Mouse (Mus musculus) left cerebral cortex, postnatal 10 days (tissue): ENCODE results near the gene Actb. TPM values are rescaled to one million over a fixed set of nuclear protein-coding genes. Genes with fewer than 3 reads are reported as not detected.

ENCODE experiments used
- DNase-seq, 2 experiments: peaks; one replicate each; pipeline ENCODE4 v3.0.0; 2021 to 2022; ENCODE audit warnings: low spot score in 2 of 2, mixed read lengths in 1 of 2; ENCODE audit errors: extremely low spot score in 1 of 2
- intact Hi-C: fragments of 180-260 bp; cut with DNase I; formaldehyde crosslinking; loops from one replicate; pipeline ENCODE4 v1.15.1; 2025
- total RNA-seq, 2 experiments: library from RNA; stranded (reverse); gene quantifications; 2 replicates each; pipeline ENCODE4 v1.2.3; 2021

Actb gene
- total RNA-seq, 2 experiments from 2014 or later = 3,611 to 3,673 TPM

DNA sequence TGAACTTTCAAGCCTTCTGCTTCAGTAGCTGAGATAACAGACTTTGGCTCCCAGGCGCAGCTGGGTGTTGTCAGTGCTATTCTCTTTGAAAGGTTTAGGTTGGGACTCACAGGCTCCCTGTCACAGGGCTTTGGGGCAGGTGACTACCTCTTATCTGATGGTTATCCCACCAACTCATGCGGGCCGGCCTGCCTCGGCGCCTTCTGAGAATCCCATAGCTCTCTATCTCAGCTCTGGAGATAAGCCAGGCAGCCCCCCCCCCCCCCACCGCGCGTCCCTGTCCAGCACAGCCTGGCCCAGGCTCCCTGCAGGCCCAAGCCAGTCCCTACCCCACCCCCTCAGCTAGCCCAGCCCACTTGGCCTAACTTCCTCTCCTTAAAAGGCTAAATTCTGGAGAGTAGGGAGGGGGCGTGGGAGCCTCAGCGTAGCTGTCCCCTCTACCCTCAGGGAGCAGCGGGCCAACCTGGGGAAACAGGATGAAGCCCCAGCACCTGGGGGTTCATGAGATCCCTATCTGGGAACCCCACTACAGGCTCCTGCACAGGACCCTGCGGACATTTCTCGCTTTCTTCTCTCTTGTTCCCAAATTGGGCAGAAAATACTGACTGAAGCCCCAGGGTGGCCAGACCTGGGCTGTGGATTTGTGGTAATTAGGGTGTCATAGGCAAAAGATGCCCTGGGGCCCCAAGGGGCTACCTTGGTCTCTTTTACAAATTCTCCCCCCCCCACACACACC, 19.8 kb upstream of the Actb start:
- intact Hi-C loops = no loop called here
- peak in 1 of 2 experiments; percentile 88 for DNase-seq

DNA sequence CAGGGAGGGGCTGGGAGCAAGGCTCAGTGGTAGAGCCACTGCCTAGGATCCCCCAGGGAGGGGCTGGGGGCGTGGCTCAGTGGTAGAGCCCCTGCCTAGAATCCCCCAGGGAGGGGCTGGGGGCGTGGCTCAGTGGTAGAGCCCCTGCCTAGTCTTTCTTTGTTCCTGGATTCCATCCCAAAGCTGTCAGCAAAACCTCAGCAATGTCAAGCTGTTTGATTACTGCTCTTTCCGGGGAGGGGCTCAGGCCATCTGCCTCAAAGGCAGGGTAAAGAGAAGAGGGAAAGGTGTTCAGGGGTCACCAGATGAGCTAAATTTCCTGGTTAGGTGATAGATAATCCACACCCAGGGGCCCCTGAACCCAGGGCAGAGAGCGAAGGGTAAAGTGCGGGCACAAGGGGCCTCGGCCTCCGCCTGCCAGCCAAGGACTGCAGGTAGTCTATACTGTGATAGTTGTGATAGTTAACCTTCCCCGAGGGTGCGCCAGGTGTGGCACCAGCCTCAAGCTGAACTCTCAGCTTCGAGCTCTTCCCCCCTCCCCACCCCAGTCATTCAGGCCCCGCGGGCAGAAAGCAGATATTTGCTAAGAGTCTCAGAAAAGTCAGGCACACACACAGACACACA, 17.9 kb upstream of the Actb start:
- no peak for DNase-seq
- intact Hi-C loops = no loop called here

- DNase-seq = no peak
- intact Hi-C loops = no loop called here
These were observed 17.2 kb upstream of the Actb start for GRCm38 (mm10) chr5:142923781-142924180.

GRCm38 (mm10) chr5:142922251-142922650, 15.7 kb upstream of the Actb start:
- DNase-seq = no peak
- intact Hi-C loops = no loop called here

DNA sequence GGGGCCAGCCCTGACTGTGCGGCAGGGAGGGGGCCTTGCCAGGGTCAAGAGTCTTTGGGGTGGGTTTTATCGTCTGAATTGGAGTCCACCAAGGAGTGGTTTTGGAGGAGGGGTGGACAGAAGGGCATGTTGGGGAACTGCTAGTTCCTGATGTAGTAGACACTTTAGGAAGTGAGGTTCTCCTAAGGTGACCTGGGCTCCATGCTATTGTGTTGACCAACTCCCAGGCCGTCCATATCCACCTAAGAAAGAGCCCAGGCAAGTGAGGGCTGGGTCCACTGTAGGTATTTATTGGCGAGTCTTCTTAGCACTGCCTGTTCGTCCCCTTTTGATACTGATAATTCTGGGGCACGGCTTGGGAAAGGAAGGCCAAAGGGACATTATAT, 14.5 kb upstream of the Actb start:
- DNase-seq = no peak
- intact Hi-C loops = no loop called here

- DNase-seq = peak in 1 of 2 experiments; percentile 82
- intact Hi-C loops = no loop called here
These were observed 13.9 kb upstream of the Actb start for GRCm38 (mm10) chr5:142920311-142921073.

GRCm38 (mm10) chr5:142917402-142917801, 10.8 kb upstream of the Actb start:
- intact Hi-C loops = no loop called here
- DNase-seq = no peak

- intact Hi-C loops = no loop called here
- DNase-seq = no peak
These were observed 10.0 kb upstream of the Actb start for GRCm38 (mm10) chr5:142916593-142916992.

GRCm38 (mm10) chr5:142915231-142915630, 8.7 kb upstream of the Actb start:
- DNase-seq = no peak
- intact Hi-C loops = no loop called here

GRCm38 (mm10) chr5:142912739-142913138, 6.2 kb upstream of the Actb start:
- peak in 1 of 2 experiments; percentile 11 for DNase-seq
- intact Hi-C loops = no loop called here

DNA sequence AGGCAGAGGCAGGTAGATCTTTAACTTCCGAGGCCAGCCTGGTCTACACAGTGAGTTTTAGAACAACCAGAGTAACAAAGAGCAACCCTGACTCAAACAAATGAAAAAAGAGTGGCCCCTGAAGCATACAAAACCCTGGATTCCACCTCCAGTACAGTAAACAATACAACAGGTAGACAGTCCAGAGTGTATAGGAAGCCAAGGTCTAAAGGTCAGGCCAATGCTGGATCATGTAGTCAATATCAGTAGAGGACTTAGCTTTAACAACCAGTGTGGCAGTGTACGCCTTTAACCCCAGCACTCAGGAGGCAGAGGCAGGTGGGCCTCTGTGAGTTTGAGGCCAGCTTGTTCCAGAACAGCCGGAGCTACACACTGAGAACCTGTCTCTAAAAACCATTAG, 5.8 kb upstream of the Actb start:
- intact Hi-C loops = no loop called here
- DNase-seq = no peak

GRCm38 (mm10) chr5:142911629-142912028, 5.1 kb upstream of the Actb start:
- peak in 1 of 2 experiments; percentile 13 for DNase-seq
- intact Hi-C loops = no loop called here

GRCm38 (mm10) chr5:142909576-142910278, 3.2 kb upstream of the Actb start:
- DNase-seq = peak; percentile 42 to 64
- intact Hi-C loops = loop anchor here (5.0 kb wide), 2 partner anchors 53 to 92 kb away; partner anchors contain the start of genes Fscn1 and Tnrc18

GRCm38 (mm10) chr5:142908941-142909575, 2.5 kb upstream of the Actb start:
- peak; percentile 29 to 59 for DNase-seq
- intact Hi-C loops = loop anchor here (5.0 kb wide), 2 partner anchors 53 to 92 kb away; partner anchors contain the start of genes Fscn1 and Tnrc18

GRCm38 (mm10) chr5:142907803-142908559, 1.4 kb upstream of the Actb start:
- intact Hi-C loops = loop anchor here (5.0 kb wide), 2 partner anchors 54 to 91 kb away; partner anchors contain the start of genes Fscn1 and Tnrc18
- peak; percentile 18 to 76 for DNase-seq

DNA sequence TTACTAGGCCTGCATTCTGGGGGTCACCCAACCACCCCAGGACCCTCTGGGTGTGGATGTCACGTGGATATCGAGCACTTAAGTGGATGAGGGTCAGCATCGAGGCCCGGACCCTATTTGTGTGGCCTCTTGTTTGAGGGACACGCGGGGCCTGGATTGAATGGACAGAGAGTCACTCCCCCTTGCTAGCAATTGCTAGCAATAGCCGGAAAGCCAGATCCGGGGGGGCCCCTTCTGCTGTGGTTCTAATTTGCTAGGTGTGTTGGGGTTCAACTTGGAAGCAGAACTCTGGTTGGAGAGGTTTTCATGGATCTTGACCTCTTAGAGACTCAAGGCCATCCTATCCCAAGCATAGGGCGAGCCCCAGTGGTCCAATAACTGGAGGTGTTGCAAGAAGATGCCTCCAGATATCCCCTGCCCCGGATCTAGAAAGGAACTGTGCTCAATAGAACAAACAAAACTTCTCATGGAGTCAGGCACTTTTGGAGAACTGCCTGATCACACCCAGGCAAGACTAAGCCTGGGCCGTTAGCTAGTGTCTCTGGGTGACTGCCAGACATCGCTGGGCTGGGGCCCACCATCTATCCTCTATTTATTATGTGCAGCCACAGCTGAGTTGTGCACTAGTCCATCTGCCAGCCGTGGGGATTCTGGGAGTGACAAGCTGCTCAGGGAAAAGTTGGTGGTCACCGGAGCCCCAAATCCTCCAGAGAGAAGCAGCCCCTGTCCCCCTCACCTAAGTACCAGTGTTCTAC, 671 bp upstream of the Actb start:
- intact Hi-C loops = loop anchor here (5.0 kb wide), 2 partner anchors 55 to 90 kb away; partner anchors contain the start of genes Fscn1 and Tnrc18
- peak; percentile 81 for DNase-seq
